Comparison of ENCODE assay signal across 8 mouse cellular contexts in genomic region chr12:85475232-85475919, GRCm38 (mm10). TPM values are rescaled to one million over a fixed set of nuclear protein-coding genes. Genes with fewer than 3 reads are reported as not detected.
DNase-seq lines count a peak whose midpoint lies in the region; ATAC-seq and TF ChIP-seq lines count a peak whose summit lies in the region.

No protein-coding gene starts in this region.

- no peaks in the 10 kb centered on the region for H3K9me3 ChIP-seq in kidney, embryonic 15.5 days (replicated peaks)
- no peaks in the 10 kb centered on the region for H3K9me3 ChIP-seq in hindbrain, embryonic 16.5 days (ENCODE audit: control insufficient read depth, low read length)
- H3K9me3 ChIP-seq in midbrain, postnatal 0 days (ENCODE audit: low read length) = no peaks in the 10 kb centered on the region

- H3K27ac ChIP-seq in kidney, embryonic 15.5 days = no peak overlapping the region
- H3K27ac ChIP-seq in brown adipose tissue, adult 24 weeks (replicated peaks; ENCODE audit: low read depth, low read length) = no peak overlapping the region
- H3K27ac ChIP-seq in hindbrain, embryonic 16.5 days (ENCODE audit: low read depth, low read length) = no peak overlapping the region
- H3K27ac ChIP-seq in midbrain, postnatal 0 days (ENCODE audit: low read depth, low read length) = no peak overlapping the region

- H3K4me3 ChIP-seq in kidney, embryonic 15.5 days (replicated peaks) = peak overlapping the region; percentile 59
- H3K4me3 ChIP-seq in brown adipose tissue, adult 24 weeks (ENCODE audit: insufficient read depth, low read depth, low read length) = peak overlapping the region; percentile 91
- peak overlapping the region; percentile 42 for H3K4me3 ChIP-seq in hindbrain, embryonic 16.5 days (ENCODE audit: low read length)
- peak overlapping the region; percentile 55 for H3K4me3 ChIP-seq in midbrain, postnatal 0 days (ENCODE audit: low read depth, low read length)

- H3K4me2 ChIP-seq in kidney, embryonic 15.5 days = peak overlapping the region; percentile 99
- peak overlapping the region; percentile 96 for H3K4me2 ChIP-seq in hindbrain, embryonic 16.5 days (ENCODE audit: low read length)
- H3K4me2 ChIP-seq in midbrain, postnatal 0 days (ENCODE audit: low read depth, low read length, poor library complexity, severe bottlenecking) = peak overlapping the region; percentile 100

- peaks cover 41% of the 10 kb centered on the region for H3K27me3 ChIP-seq in kidney, embryonic 15.5 days
- peaks cover 11% of the 10 kb centered on the region for H3K27me3 ChIP-seq in hindbrain, embryonic 16.5 days (replicated peaks; ENCODE audit: control insufficient read depth, insufficient read depth, low read length)
- H3K27me3 ChIP-seq in midbrain, postnatal 0 days (ENCODE audit: insufficient read depth, low read length) = peaks cover 15% of the 10 kb centered on the region

- no peaks in the 10 kb centered on the region for H3K36me3 ChIP-seq in kidney, embryonic 15.5 days
- H3K36me3 ChIP-seq in hindbrain, embryonic 16.5 days (ENCODE audit: control insufficient read depth, insufficient read depth, low read length) = no peaks in the 10 kb centered on the region
- H3K36me3 ChIP-seq in midbrain, postnatal 0 days (ENCODE audit: insufficient read depth, low read length) = no peaks in the 10 kb centered on the region

- 8% methylated on average over 14 of the region's 16 CpGs for WGBS in kidney, embryonic 15.5 days
- 8% methylated on average over 14 of the region's 16 CpGs for WGBS in hindbrain, embryonic 16.5 days
- WGBS in midbrain, postnatal 0 days = 10% methylated on average over 14 of the region's 16 CpGs

- no peak for DNase-seq in kidney, adult 18-20 months
- no peak for DNase-seq in midbrain, postnatal 0 days (ENCODE audit: low spot score)
- DNase-seq in left cerebral cortex, postnatal 14 days (ENCODE audit: low spot score in 2 of 2) = no peak
- DNase-seq in right cerebral cortex, postnatal 25 days = no peak

- 0 out of 2 replicates have a peak overlapping the region, but pooled peaks have one; percentile 46 for H3K9ac ChIP-seq in kidney, embryonic 15.5 days
- peak overlapping the region; percentile 33; the same call in 1 of the 2 replicates for H3K9ac ChIP-seq in hindbrain, embryonic 16.5 days (ENCODE audit: low read depth, low read length)
- H3K9ac ChIP-seq in midbrain, postnatal 0 days (replicated peaks; ENCODE audit: low read length, poor library complexity, severe bottlenecking) = no peak overlapping the region

- intact Hi-C loops in left cerebral cortex, postnatal 14 days (cut with DNase I) = no loop called here

- TF ChIP-seq CTCF in midbrain, postnatal 0 days (IDR thresholded peaks at IDR 0.05) = no peak

- H3K4me1 ChIP-seq in kidney, embryonic 15.5 days = peaks cover 45% of the 10 kb centered on the region
- H3K4me1 ChIP-seq in brown adipose tissue, adult 24 weeks (ENCODE audit: control insufficient read depth, insufficient read depth, insufficient read length, low read length) = 0 out of 2 replicates have a peak, but pooled peaks cover 3% of the 10 kb centered on the region
- H3K4me1 ChIP-seq in hindbrain, embryonic 16.5 days (ENCODE audit: control insufficient read depth, insufficient read depth, low read depth, low read length) = peaks cover 25% of the 10 kb centered on the region
- peaks cover 9% of the 10 kb centered on the region for H3K4me1 ChIP-seq in midbrain, postnatal 0 days (ENCODE audit: insufficient read depth, low read length)

- no peak for ATAC-seq in kidney, embryonic 15.5 days (replicated peaks; ENCODE audit: low FRiP score)
- no peak for ATAC-seq in hindbrain, embryonic 16.5 days
- ATAC-seq in midbrain, postnatal 0 days (ENCODE audit: low FRiP score) = no peak
- no peak for ATAC-seq in cerebellum, adult (ENCODE audit: insufficient number of reproducible peaks, low FRiP score, low TSS enrichment)

RNA-seq across cellular contexts. Expression of gene Fos, which starts 1.7 kb away (rescaled TPM):
- polyA plus RNA-seq in kidney, embryonic 15.5 days (2015; fragmentation: Nextera tagmentation; extraction: Ambion mirVana) = 3.5 and 3.8 TPM in 2 replicates
- 10.7 and 154 TPM in 2 replicates for polyA plus RNA-seq in brown adipose tissue, adult 24 weeks (2012; ENCODE audit: insufficient read depth, insufficient read length, missing spikeins)
- 3.9 and 4.3 TPM in 2 replicates for polyA plus RNA-seq in hindbrain, embryonic 16.5 days (2015; fragmentation: Nextera tagmentation; extraction: Ambion mirVana)
- 9.7 and 14.6 TPM in 2 replicates for total RNA-seq in midbrain, postnatal 0 days (2014; rRNA removed)
- polyA plus RNA-seq in midbrain, postnatal 0 days (2015; fragmentation: Nextera tagmentation; extraction: Ambion mirVana) = 7.3 and 10.0 TPM in 2 replicates
- total RNA-seq in left cerebral cortex, postnatal 14 days (2021) = 10 to 100 TPM; 31.1 to 40.8 TPM
